Mouse (Mus musculus): ENCODE results near the gene Arhgdia. TPM values are rescaled to one million over a fixed set of nuclear protein-coding genes. Genes with fewer than 3 reads are reported as not detected.

The Arhgdia gene
- polyA plus RNA-seq, 1 experiment from 2014 or later, result 352 TPM

GRCm38 (mm10) chr11:120582268-120582981 is 1.0 kb upstream of the Arhgdia start:
- TF ChIP-seq CTCF (IDR thresholded peaks at IDR 0.05; ENCODE audit: low read depth), result peak; percentile 70
- no peak for TF ChIP-seq EP300 (optimal IDR thresholded peaks at IDR 0.05)
- WGBS, result 72% methylated on average over 8 of the region's 8 CpGs
- peaks cover 26% of the 10 kb centered on the region for H3K36me3 ChIP-seq (ENCODE audit: control insufficient read depth, insufficient read depth, low read length)
- ATAC-seq (ENCODE audit: low FRiP score, low TSS enrichment), result no peak
- H3K27ac ChIP-seq (replicated peaks), result peak overlapping the region; percentile 98
- peak overlapping the region; percentile 92 for H3K9ac ChIP-seq (ENCODE audit: low read length)
- H3K27me3 ChIP-seq (ENCODE audit: control insufficient read depth, insufficient read depth, low read length), result no peaks in the 10 kb centered on the region
- H3K9me3 ChIP-seq (ENCODE audit: control insufficient read depth, low read length), result no peaks in the 10 kb centered on the region
- H3K4me1 ChIP-seq (replicated peaks; ENCODE audit: control insufficient read depth, insufficient read depth), result peaks cover 7% of the 10 kb centered on the region
- peak overlapping the region; percentile 90 for H3K4me2 ChIP-seq (replicated peaks; ENCODE audit: low read depth)
- DNase-seq (ENCODE audit: low spot score), result no peak
- H3K4me3 ChIP-seq (ENCODE audit: low read depth, low read length), result peak overlapping the region; percentile 85

GRCm38 (mm10) chr11:120580871-120581331 is 523 bp downstream of the Arhgdia start:
- Histone ChIP-seq H3K36me3 (ENCODE audit: control insufficient read depth, insufficient read depth, low read length) (peaks cover 24% of the 10 kb centered on the region), H3K4me3 (ENCODE audit: low read depth, low read length) (peak overlapping the region; percentile 85), H3K27me3 (ENCODE audit: control insufficient read depth, insufficient read depth, low read length) (no peaks in the 10 kb centered on the region), H3K9ac (ENCODE audit: low read length) (peak overlapping the region; percentile 92), H3K27ac (replicated peaks) (peak overlapping the region; percentile 98), H3K4me2 (replicated peaks; ENCODE audit: low read depth) (peak overlapping the region; percentile 90), H3K4me1 (replicated peaks; ENCODE audit: control insufficient read depth, insufficient read depth) (peaks cover 7% of the 10 kb centered on the region), H3K9me3 (ENCODE audit: control insufficient read depth, low read length) (no peaks in the 10 kb centered on the region)
- ATAC-seq (ENCODE audit: low FRiP score, low TSS enrichment) (peak; percentile 54), DNase-seq (ENCODE audit: low spot score) (peak; percentile 70)
- TF ChIP-seq CTCF (IDR thresholded peaks at IDR 0.05; ENCODE audit: low read depth) (no peak), EP300 (optimal IDR thresholded peaks at IDR 0.05) (no peak)
- WGBS, result under 1% methylated on average over 31 of the region's 44 CpGs

GRCm38 (mm10) chr11:120580190-120580589 is 1.2 kb downstream of the Arhgdia start:
- WGBS, result 40% methylated on average over 7 of the region's 7 CpGs
- peak; percentile 46 for DNase-seq (ENCODE audit: low spot score)
- H3K9me3 ChIP-seq (ENCODE audit: control insufficient read depth, low read length), result no peaks in the 10 kb centered on the region

GRCm38 (mm10) chr11:120579316-120580107 is 1.9 kb downstream of the Arhgdia start:
- peak overlapping the region; percentile 90 for H3K4me2 ChIP-seq (replicated peaks; ENCODE audit: low read depth)
- H3K4me3 ChIP-seq (ENCODE audit: low read depth, low read length), result peak overlapping the region; percentile 85
- H3K36me3 ChIP-seq (ENCODE audit: control insufficient read depth, insufficient read depth, low read length), result peaks cover 19% of the 10 kb centered on the region
- 54% methylated on average over 15 of the region's 15 CpGs for WGBS
- peak overlapping the region; percentile 98 for H3K27ac ChIP-seq (replicated peaks)
- no peak for ATAC-seq (ENCODE audit: low FRiP score, low TSS enrichment)
- H3K4me1 ChIP-seq (replicated peaks; ENCODE audit: control insufficient read depth, insufficient read depth), result peaks cover 8% of the 10 kb centered on the region
- peak overlapping the region; percentile 92; the same call in 1 of the 2 replicates for H3K9ac ChIP-seq (ENCODE audit: low read length)
- no peaks in the 10 kb centered on the region for H3K9me3 ChIP-seq (ENCODE audit: control insufficient read depth, low read length)
- no peaks in the 10 kb centered on the region for H3K27me3 ChIP-seq (ENCODE audit: control insufficient read depth, insufficient read depth, low read length)
- TF ChIP-seq CTCF (IDR thresholded peaks at IDR 0.05; ENCODE audit: low read depth), result peak; percentile 92
- TF ChIP-seq EP300 (optimal IDR thresholded peaks at IDR 0.05), result no peak
- peak; percentile 75 for DNase-seq (ENCODE audit: low spot score)

More at GRCm38 (mm10) chr11:120580190-120580589, 1.2 kb downstream of the Arhgdia start:
- Histone ChIP-seq H3K4me2 (replicated peaks; ENCODE audit: low read depth) (peak overlapping the region; percentile 90), H3K4me3 (ENCODE audit: low read depth, low read length) (peak overlapping the region; percentile 85), H3K27me3 (ENCODE audit: control insufficient read depth, insufficient read depth, low read length) (no peaks in the 10 kb centered on the region), H3K9ac (ENCODE audit: low read length) (peak overlapping the region; percentile 92), H3K27ac (replicated peaks) (peak overlapping the region; percentile 98), H3K36me3 (ENCODE audit: control insufficient read depth, insufficient read depth, low read length) (peaks cover 21% of the 10 kb centered on the region), H3K4me1 (replicated peaks; ENCODE audit: control insufficient read depth, insufficient read depth) (peaks cover 7% of the 10 kb centered on the region)
- ATAC-seq (ENCODE audit: low FRiP score, low TSS enrichment), result no peak
- no peak for TF ChIP-seq EP300 (optimal IDR thresholded peaks at IDR 0.05)
- TF ChIP-seq CTCF (IDR thresholded peaks at IDR 0.05; ENCODE audit: low read depth), result no peak

GRCm38 (mm10) chr11:120578694-120579243 is 2.7 kb downstream of the Arhgdia start:
- Histone ChIP-seq H3K4me2 (replicated peaks; ENCODE audit: low read depth) (no peak overlapping the region), H3K4me1 (replicated peaks; ENCODE audit: control insufficient read depth, insufficient read depth) (peaks cover 11% of the 10 kb centered on the region)
- no peak for TF ChIP-seq EP300 (optimal IDR thresholded peaks at IDR 0.05)
- TF ChIP-seq CTCF (IDR thresholded peaks at IDR 0.05; ENCODE audit: low read depth), result no peak

More at GRCm38 (mm10) chr11:120578694-120579243, 2.7 kb downstream of the Arhgdia start:
- WGBS, result 75% methylated on average over 11 of the region's 11 CpGs
- no peak for DNase-seq (ENCODE audit: low spot score)
- H3K4me3 ChIP-seq (ENCODE audit: low read depth, low read length), result no peak overlapping the region
- H3K27me3 ChIP-seq (ENCODE audit: control insufficient read depth, insufficient read depth, low read length), result no peaks in the 10 kb centered on the region
- peaks cover 19% of the 10 kb centered on the region for H3K36me3 ChIP-seq (ENCODE audit: control insufficient read depth, insufficient read depth, low read length)
- no peak overlapping the region for H3K27ac ChIP-seq (replicated peaks)
- no peak overlapping the region for H3K9ac ChIP-seq (ENCODE audit: low read length)
- H3K9me3 ChIP-seq (ENCODE audit: control insufficient read depth, low read length), result no peaks in the 10 kb centered on the region
- ATAC-seq (ENCODE audit: low FRiP score, low TSS enrichment), result no peak
